Mouse (Mus musculus) midbrain, embryonic 13.5 days (tissue): ENCODE measurements at regions not wholly inside any gene's neighbourhood (a gene's known extent, or its start where the extent isn't known, plus 50 kb on each side); places are given as distances from the start of the nearest gene placed in this dataset.

ENCODE experiments used
- ATAC-seq: fragments of 200-750 bp; cut with Nextera tagmentation; 2 replicates; pipeline ENCODE4 v1.8.0; 2017; ENCODE audit warnings: mild to moderate bottlenecking, moderate TSS enrichment, moderate library complexity
- H3K27ac ChIP-seq: fragments of 300-500 bp; sonication (generic); 2 replicates; pipeline ENCODE4 v1.5.1; 2015; ENCODE audit warnings: inconsistent platforms, mild to moderate bottlenecking, moderate library complexity
- H3K27me3 ChIP-seq: fragments of 300-500 bp; sonication (generic); 2 replicates; pipeline ENCODE4 v1.6.1; 2015; ENCODE audit warnings: mild to moderate bottlenecking, inconsistent platforms
- H3K36me3 ChIP-seq: fragments of 300-500 bp; sonication (generic); 2 replicates; pipeline ENCODE4 v1.6.1; 2015; ENCODE audit warnings: mild to moderate bottlenecking, inconsistent platforms
- H3K4me1 ChIP-seq: fragments of 300-500 bp; sonication (generic); replicated peaks from 2 replicates; pipeline ENCODE4 v1.6.1; 2015; ENCODE audit warnings: inconsistent platforms
- H3K4me2 ChIP-seq: fragments of 300-500 bp; sonication (generic); replicated peaks from 2 replicates; pipeline ENCODE4 v1.6.1; 2015; ENCODE audit warnings: moderate library complexity, mild to moderate bottlenecking, inconsistent platforms
- H3K4me3 ChIP-seq: fragments of 300-500 bp; sonication (generic); replicated peaks from 2 replicates; pipeline ENCODE4 v1.5.1; 2015; ENCODE audit warnings: mild to moderate bottlenecking, inconsistent platforms
- H3K9ac ChIP-seq: fragments of 300-500 bp; sonication (generic); replicated peaks from 2 replicates; pipeline ENCODE4 v1.6.1; 2015; ENCODE audit warnings: mild to moderate bottlenecking, inconsistent platforms
- H3K9me3 ChIP-seq: fragments of 300-500 bp; sonication (generic); 2 replicates; pipeline ENCODE4 v1.6.1; 2016; ENCODE audit warnings: mild to moderate bottlenecking, inconsistent platforms
- WGBS: fragments of 180-500 bp; shearing (Covaris S2); methylation state at CpG from one replicate; pipeline ENCODE4 v1.1.7; 2015; 5-methylcytosine and 5-hydroxymethylcytosine counted together

- Histone ChIP-seq H3K27ac (no peak overlapping the region), H3K36me3 (no peaks in the 10 kb centered on the region), H3K4me3 (no peak overlapping the region), H3K9me3 (no peaks in the 10 kb centered on the region), H3K4me1 (peaks cover 26% of the 10 kb centered on the region), H3K27me3 (no peaks in the 10 kb centered on the region), H3K4me2 (peak overlapping the region; percentile 34), H3K9ac (no peak overlapping the region)
- 20% methylated on average over 7 of the region's 7 CpGs for WGBS
- ATAC-seq, result peak; percentile 49; the same call in 1 of the 2 replicates
These were observed 146.1 kb downstream of the Efcab1 start for GRCm38 (mm10) chr16:15052389-15052923.

GRCm38 (mm10) chr16:15052924-15053793 is 146.8 kb downstream of the Efcab1 start:
- no peak overlapping the region for H3K4me3 ChIP-seq
- no peak overlapping the region for H3K27ac ChIP-seq
- H3K27me3 ChIP-seq, result no peaks in the 10 kb centered on the region
- H3K36me3 ChIP-seq, result no peaks in the 10 kb centered on the region
- H3K9ac ChIP-seq, result no peak overlapping the region
- 3% methylated on average over 16 of the region's 16 CpGs for WGBS
- peak; percentile 83 for ATAC-seq
- peaks cover 26% of the 10 kb centered on the region for H3K4me1 ChIP-seq
- no peaks in the 10 kb centered on the region for H3K9me3 ChIP-seq
- H3K4me2 ChIP-seq, result peak overlapping the region; percentile 34

- Histone ChIP-seq H3K27ac (no peak overlapping the region), H3K27me3 (no peaks in the 10 kb centered on the region), H3K4me1 (peaks cover 26% of the 10 kb centered on the region), H3K9ac (no peak overlapping the region), H3K4me2 (no peak overlapping the region), H3K9me3 (no peaks in the 10 kb centered on the region), H3K4me3 (no peak overlapping the region), H3K36me3 (no peaks in the 10 kb centered on the region)
- WGBS, result 5% methylated on average over 4 of the region's 4 CpGs
- no peak for ATAC-seq
These were observed 147.4 kb downstream of the Efcab1 start for GRCm38 (mm10) chr16:15053840-15054239.

GRCm38 (mm10) chr16:15054306-15055001 is 148.0 kb downstream of the Efcab1 start:
- no peak for ATAC-seq
- WGBS, result 29% methylated on average over 5 of the region's 5 CpGs

GRCm38 (mm10) chr16:15055697-15056096 is 149.3 kb downstream of the Efcab1 start:
- H3K4me1 ChIP-seq, result peaks cover 26% of the 10 kb centered on the region
- H3K4me3 ChIP-seq, result no peak overlapping the region
- 0 out of 2 replicates have a peak, but pooled peaks have one; percentile 31 for ATAC-seq
- WGBS, result 41% methylated on average over 5 of the region's 5 CpGs
- no peak overlapping the region for H3K27ac ChIP-seq
- no peaks in the 10 kb centered on the region for H3K27me3 ChIP-seq
- no peaks in the 10 kb centered on the region for H3K36me3 ChIP-seq
- no peaks in the 10 kb centered on the region for H3K9me3 ChIP-seq
- H3K9ac ChIP-seq, result no peak overlapping the region
- H3K4me2 ChIP-seq, result no peak overlapping the region

More at GRCm38 (mm10) chr16:15054306-15055001, 148.0 kb downstream of the Efcab1 start:
- no peaks in the 10 kb centered on the region for H3K9me3 ChIP-seq
- no peak overlapping the region for H3K9ac ChIP-seq
- peaks cover 26% of the 10 kb centered on the region for H3K4me1 ChIP-seq
- no peak overlapping the region for H3K27ac ChIP-seq
- H3K27me3 ChIP-seq, result no peaks in the 10 kb centered on the region
- no peak overlapping the region for H3K4me2 ChIP-seq
- no peak overlapping the region for H3K4me3 ChIP-seq
- no peaks in the 10 kb centered on the region for H3K36me3 ChIP-seq

- Histone ChIP-seq H3K36me3 (no peaks in the 10 kb centered on the region), H3K27me3 (no peaks in the 10 kb centered on the region), H3K4me1 (no peaks in the 10 kb centered on the region), H3K4me3 (no peak overlapping the region), H3K9me3 (no peaks in the 10 kb centered on the region), H3K4me2 (no peak overlapping the region), H3K27ac (no peak overlapping the region), H3K9ac (no peak overlapping the region)
- ATAC-seq, result no peak
- WGBS, result 88% methylated on average over 7 of the region's 7 CpGs
These were observed 164.1 kb downstream of the Efcab1 start for GRCm38 (mm10) chr16:15070485-15070960.

GRCm38 (mm10) chr16:15074407-15074806 is 168.0 kb downstream of the Efcab1 start:
- Histone ChIP-seq H3K9me3 (no peaks in the 10 kb centered on the region), H3K9ac (no peak overlapping the region), H3K36me3 (no peaks in the 10 kb centered on the region), H3K4me3 (no peak overlapping the region), H3K4me2 (no peak overlapping the region), H3K27ac (no peak overlapping the region), H3K27me3 (no peaks in the 10 kb centered on the region), H3K4me1 (no peaks in the 10 kb centered on the region)
- no peak for ATAC-seq

- WGBS, result 34% methylated on average over 3 of the region's 3 CpGs
- no peak for ATAC-seq
These were observed 177.3 kb downstream of the Efcab1 start for GRCm38 (mm10) chr16:15083692-15084091.

GRCm38 (mm10) chr16:15084147-15084752 is 177.8 kb downstream of the Efcab1 start:
- 14% methylated on average over 10 of the region's 10 CpGs for WGBS
- peak overlapping the region; percentile 66 for H3K9ac ChIP-seq
- ATAC-seq, result peak; percentile 79
- H3K4me3 ChIP-seq, result peak overlapping the region; percentile 55
- peaks cover 13% of the 10 kb centered on the region for H3K4me1 ChIP-seq
- H3K27ac ChIP-seq, result no peak overlapping the region
- no peaks in the 10 kb centered on the region for H3K9me3 ChIP-seq
- H3K4me2 ChIP-seq, result peak overlapping the region; percentile 88
- peaks cover 23% of the 10 kb centered on the region for H3K27me3 ChIP-seq
- H3K36me3 ChIP-seq, result no peaks in the 10 kb centered on the region

More at GRCm38 (mm10) chr16:15083692-15084091, 177.3 kb downstream of the Efcab1 start:
- no peak overlapping the region for H3K9ac ChIP-seq
- no peaks in the 10 kb centered on the region for H3K36me3 ChIP-seq
- peaks cover 23% of the 10 kb centered on the region for H3K27me3 ChIP-seq
- peaks cover 13% of the 10 kb centered on the region for H3K4me1 ChIP-seq
- no peak overlapping the region for H3K4me2 ChIP-seq
- no peak overlapping the region for H3K27ac ChIP-seq
- H3K9me3 ChIP-seq, result no peaks in the 10 kb centered on the region
- no peak overlapping the region for H3K4me3 ChIP-seq

- no peaks in the 10 kb centered on the region for H3K9me3 ChIP-seq
- 1% methylated on average over 56 of the region's 56 CpGs for WGBS
- peak overlapping the region; percentile 55 for H3K4me3 ChIP-seq
- peaks cover 23% of the 10 kb centered on the region for H3K27me3 ChIP-seq
- H3K9ac ChIP-seq, result peak overlapping the region; percentile 66
- H3K4me2 ChIP-seq, result peak overlapping the region; percentile 88
- H3K27ac ChIP-seq, result no peak overlapping the region
- no peaks in the 10 kb centered on the region for H3K36me3 ChIP-seq
- H3K4me1 ChIP-seq, result peaks cover 13% of the 10 kb centered on the region
- ATAC-seq, result peak; percentile 96
These were observed 178.6 kb downstream of the Efcab1 start for GRCm38 (mm10) chr16:15084753-15085728.

GRCm38 (mm10) chr16:15086556-15086955 is 180.2 kb downstream of the Efcab1 start:
- WGBS, result 92% methylated on average over 4 of the region's 4 CpGs
- peaks cover 13% of the 10 kb centered on the region for H3K4me1 ChIP-seq
- no peak overlapping the region for H3K4me2 ChIP-seq
- peaks cover 23% of the 10 kb centered on the region for H3K27me3 ChIP-seq
- no peak overlapping the region for H3K4me3 ChIP-seq
- no peak overlapping the region for H3K27ac ChIP-seq
- no peaks in the 10 kb centered on the region for H3K9me3 ChIP-seq
- ATAC-seq, result no peak
- no peak overlapping the region for H3K9ac ChIP-seq
- H3K36me3 ChIP-seq, result no peaks in the 10 kb centered on the region
